Mouse (Mus musculus) liver, embryonic 11.5 days (tissue): ENCODE data around the gene Ppil6. TPM values are rescaled to one million over a fixed set of nuclear protein-coding genes. Genes with fewer than 3 reads are reported as not detected.
"Not testable (repeated sequence)": the region's sequence is repeated elsewhere in the genome, so short reads cannot be mapped to it uniquely, and the experiment has no call there.

Experiments used
- ATAC-seq: fragments of 200-750 bp; cut with Nextera tagmentation; replicated peaks from 2 replicates; pipeline ENCODE4 v1.8.0; 2017; ENCODE audit warnings: moderate number of reproducible peaks, mild to moderate bottlenecking, moderate TSS enrichment, moderate library complexity; ENCODE audit not compliant: low FRiP score
- DNase-seq: peaks from one replicate; pipeline ENCODE4 v3.0.0-alpha.2; 2017; ENCODE audit warnings: low spot score
- H3K27ac ChIP-seq: fragments of 300-500 bp; sonication (generic); 2 replicates; pipeline ENCODE4 v1.5.1; 2014; ENCODE audit warnings: mild to moderate bottlenecking, low read depth, low read length, control low read depth
- H3K27me3 ChIP-seq: fragments of 300-500 bp; sonication (generic); replicated peaks from 2 replicates; pipeline ENCODE4 v1.6.1; 2014; ENCODE audit warnings: low read length, mixed read lengths; ENCODE audit not compliant: control insufficient read depth, insufficient read depth
- H3K36me3 ChIP-seq: fragments of 300-500 bp; sonication (generic); 2 replicates; pipeline ENCODE4 v1.6.1; 2014; ENCODE audit warnings: mild to moderate bottlenecking, low read length, moderate library complexity, mixed read lengths; ENCODE audit not compliant: control insufficient read depth, insufficient read depth
- H3K4me1 ChIP-seq: fragments of 300-500 bp; sonication (generic); replicated peaks from 2 replicates; pipeline ENCODE4 v1.6.1; 2014; ENCODE audit warnings: low read length, mixed read lengths; ENCODE audit not compliant: control insufficient read depth, insufficient read depth
- H3K4me2 ChIP-seq: fragments of 300-500 bp; sonication (generic); 2 replicates; pipeline ENCODE4 v1.6.1; 2014; ENCODE audit warnings: mild to moderate bottlenecking, control low read depth, moderate library complexity
- H3K4me3 ChIP-seq: fragments of 300-500 bp; sonication (generic); 2 replicates; pipeline ENCODE4 v1.5.1; 2014; ENCODE audit warnings: low read depth, low read length, control low read depth
- H3K9ac ChIP-seq: fragments of 300-500 bp; sonication (generic); 2 replicates; pipeline ENCODE4 v1.6.1; 2014; ENCODE audit warnings: low read depth, low read length, control low read depth
- H3K9me3 ChIP-seq: fragments of 300-500 bp; sonication (generic); 2 replicates; pipeline ENCODE4 v1.6.1; 2016; ENCODE audit warnings: low read length, inconsistent platforms, mixed read lengths; ENCODE audit not compliant: control insufficient read depth
- WGBS: fragments of 180-500 bp; shearing (Covaris S2); extraction: QIAGEN DNeasy Blood & Tissue Kit; methylation state at CpG from one replicate; pipeline ENCODE4 v1.1.7; 2014; 5-methylcytosine and 5-hydroxymethylcytosine counted together
- polyA plus RNA-seq: library from polyadenylated mRNA; unstranded; fragments of >200 nt; fragmentation: Nextera tagmentation; extraction: Ambion mirVana; gene quantifications from 2 replicates; pipeline ENCODE4 v1.2.1, GENCODE M21; 2014

Ppil6 gene
- polyA plus RNA-seq, 1 experiment from 2014 or later = 0.25 TPM

DNA sequence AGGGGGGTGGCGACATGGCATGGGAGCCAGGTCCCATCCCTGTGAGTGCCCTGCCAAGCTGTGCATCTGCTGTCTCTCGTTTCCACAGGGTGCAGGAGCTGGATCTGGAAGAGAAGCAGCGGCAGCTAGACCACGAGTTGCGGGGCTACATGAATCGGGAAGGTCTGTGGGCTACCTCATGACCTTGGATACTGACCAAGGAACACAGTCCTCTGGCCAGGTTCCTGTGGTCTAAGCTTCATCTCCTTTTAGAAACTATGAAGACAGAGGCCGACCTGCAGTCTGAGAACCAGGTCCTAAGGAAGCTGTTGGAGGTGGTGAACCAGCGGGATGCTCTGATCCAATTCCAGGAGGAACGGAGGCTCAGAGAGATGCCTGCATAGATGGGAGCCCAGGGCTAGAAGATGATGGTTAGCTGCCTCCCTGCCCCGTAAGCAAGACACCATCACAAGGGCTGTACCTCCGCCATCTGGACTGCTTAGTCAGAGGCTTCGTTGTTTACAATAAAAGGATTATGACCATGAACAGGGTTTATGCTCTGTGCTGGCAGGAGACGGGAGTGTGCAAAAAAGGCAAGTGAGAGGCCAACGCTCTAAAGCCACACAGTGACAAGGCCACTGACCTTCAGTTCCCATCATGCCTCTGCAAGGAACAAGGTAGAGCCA lies 3.6 kb upstream of the Ppil6 start:
- whole genome bisulfite sequencing = 86% methylated on average over 14 of the region's 14 CpGs
- peaks cover 25% of the 10 kb centered on the region for H3K36me3 ChIP-seq
- no peak for ATAC-seq

DNA sequence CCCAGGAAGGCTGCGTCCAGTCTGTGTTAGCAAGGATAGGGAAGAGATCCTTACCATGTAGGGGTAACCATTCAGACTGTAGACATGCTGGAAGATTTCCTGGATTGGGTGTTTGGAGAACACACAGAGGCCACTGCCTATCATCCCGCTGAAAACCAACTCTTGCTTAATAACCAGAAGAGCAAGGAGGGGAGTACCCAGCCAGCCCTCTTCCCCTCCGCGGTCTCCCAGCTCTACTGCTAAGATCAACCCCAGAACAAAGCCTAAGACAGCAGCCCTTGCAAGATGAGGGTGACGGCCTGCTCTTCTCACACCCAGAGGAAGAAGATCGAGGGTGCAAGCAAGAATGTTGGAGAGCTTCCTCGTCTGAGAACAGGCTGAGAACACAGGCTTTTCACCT lies 1.4 kb upstream of the Ppil6 start:
- Histone ChIP-seq H3K4me3 (peak overlapping the region; percentile 71), H3K27ac (no peak overlapping the region), H3K4me1 (0 out of 2 replicates have a peak, but pooled peaks cover 9% of the 10 kb centered on the region), H3K36me3 (peaks cover 19% of the 10 kb centered on the region), H3K4me2 (peak overlapping the region; percentile 99), H3K27me3 (no peaks in the 10 kb centered on the region), H3K9me3 (no peaks in the 10 kb centered on the region), H3K9ac (no peak overlapping the region)
- DNase-seq (no peak), ATAC-seq (no peak)
- whole genome bisulfite sequencing = 39% methylated on average over 7 of the region's 7 CpGs

More for the DNA sequence above, 3.6 kb upstream of the Ppil6 start:
- Histone ChIP-seq H3K4me3 (no peak overlapping the region), H3K27me3 (no peaks in the 10 kb centered on the region), H3K4me2 (no peak overlapping the region), H3K9ac (no peak overlapping the region), H3K27ac (no peak overlapping the region), H3K4me1 (peaks cover 9% of the 10 kb centered on the region; the same call in 1 of the 2 replicates), H3K9me3 (no peaks in the 10 kb centered on the region)
- no peak for DNase-seq

DNA sequence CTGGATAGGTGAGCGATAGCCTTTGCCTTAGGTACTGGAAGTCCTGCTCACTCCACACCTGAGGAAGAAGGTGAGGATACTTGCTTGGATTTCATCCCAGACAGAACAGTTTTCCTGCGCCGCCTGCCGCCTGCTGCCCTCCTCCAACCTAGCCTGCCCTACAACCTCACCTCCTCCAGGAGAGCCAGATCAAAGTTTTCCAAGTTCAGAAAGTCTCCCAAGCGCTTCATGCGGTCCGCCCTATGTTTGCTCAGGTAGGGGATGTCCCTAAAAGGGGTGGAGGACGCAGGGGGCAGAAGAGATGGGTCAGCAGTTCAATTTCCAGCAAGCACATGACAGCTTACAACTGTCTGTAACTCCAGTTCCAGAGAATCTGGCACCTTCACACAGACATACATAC lies 945 bp upstream of the Ppil6 start:
- Histone ChIP-seq H3K27ac (no peak overlapping the region), H3K4me3 (peak overlapping the region; percentile 71), H3K27me3 (no peaks in the 10 kb centered on the region), H3K4me1 (0 out of 2 replicates have a peak, but pooled peaks cover 9% of the 10 kb centered on the region), H3K9ac (peak overlapping the region; percentile 77; the same call in 1 of the 2 replicates), H3K36me3 (peaks cover 15% of the 10 kb centered on the region), H3K4me2 (peak overlapping the region; percentile 99), H3K9me3 (no peaks in the 10 kb centered on the region)
- DNase-seq (no peak), ATAC-seq (no peak)
- WGBS = 50% methylated on average over 8 of the region's 8 CpGs

DNA sequence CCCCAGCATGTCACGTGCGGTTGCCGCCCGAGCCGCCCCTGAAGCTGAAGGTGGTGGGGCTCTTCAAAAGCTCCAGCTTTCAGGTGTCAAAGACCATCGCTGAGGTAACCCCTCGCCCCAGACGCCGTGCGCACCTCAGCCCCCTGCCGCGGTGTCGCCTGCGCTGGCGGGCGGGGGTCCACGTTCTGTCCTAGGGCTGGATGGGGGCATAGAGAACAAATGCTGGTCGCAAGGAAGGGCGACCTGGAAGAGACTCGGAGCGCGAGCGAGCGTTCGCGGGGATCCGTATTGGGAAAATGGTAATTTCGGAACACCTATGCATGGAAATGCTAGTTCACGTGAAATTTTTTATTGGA lies 257 bp downstream of the Ppil6 start:
- Histone ChIP-seq H3K9me3 (no peaks in the 10 kb centered on the region), H3K4me1 (0 out of 2 replicates have a peak, but pooled peaks cover 9% of the 10 kb centered on the region), H3K27me3 (no peaks in the 10 kb centered on the region), H3K4me2 (peak overlapping the region; percentile 99), H3K9ac (peak overlapping the region; percentile 77), H3K4me3 (peak overlapping the region; percentile 71), H3K27ac (no peak overlapping the region), H3K36me3 (peaks cover 12% of the 10 kb centered on the region)
- ATAC-seq = no peak
- 1% methylated on average over 29 of the region's 29 CpGs for WGBS
- no peak for DNase-seq

DNA sequence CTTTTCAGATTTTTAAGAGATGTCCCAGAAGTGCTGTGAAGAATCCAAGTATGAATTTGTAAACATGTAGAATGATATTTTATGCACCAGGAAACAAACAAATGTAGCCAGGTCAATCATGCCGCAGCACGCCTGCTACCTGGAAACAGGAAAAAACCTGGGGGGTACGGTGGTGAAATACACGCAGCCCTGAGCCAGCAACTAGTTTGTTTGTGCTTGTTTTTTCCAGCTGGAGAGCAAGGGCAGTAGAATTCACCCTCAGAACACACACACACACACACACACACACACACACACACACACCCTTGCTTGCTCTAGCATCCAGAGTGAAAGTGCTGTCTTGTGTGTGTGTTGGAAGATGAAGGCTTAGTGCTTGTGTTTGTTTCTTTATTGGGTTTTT lies 872 bp downstream of the Ppil6 start:
- no peak overlapping the region; the same call in 1 of the 2 replicates for H3K4me2 ChIP-seq

DNA sequence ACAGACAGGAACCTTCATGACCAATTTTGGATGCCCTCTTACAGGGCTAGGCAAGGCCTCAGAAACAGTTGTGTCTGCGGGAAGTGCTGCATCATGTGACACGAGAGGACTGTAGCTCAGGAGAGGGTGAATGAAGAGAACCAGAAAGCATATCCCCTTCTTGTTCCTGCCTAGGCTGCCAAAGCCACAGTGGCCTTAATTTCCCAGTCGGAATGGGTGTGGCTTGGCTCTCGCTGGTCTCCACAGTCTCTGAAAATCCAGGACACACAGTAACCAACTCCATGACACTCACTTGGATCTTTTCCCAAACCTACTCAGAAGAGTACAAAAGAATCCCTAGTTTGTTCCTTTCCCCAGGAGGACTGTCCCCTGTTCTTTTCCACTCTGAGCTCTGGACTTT lies 10.7 kb downstream of the Ppil6 start:
- 64% methylated on average over 4 of the region's 4 CpGs for WGBS
- H3K4me3 ChIP-seq = no peak overlapping the region
- H3K36me3 ChIP-seq = no peaks in the 10 kb centered on the region
- no peak overlapping the region for H3K27ac ChIP-seq
- H3K27me3 ChIP-seq = no peaks in the 10 kb centered on the region
- no peaks in the 10 kb centered on the region for H3K4me1 ChIP-seq
- ATAC-seq (no peak), DNase-seq (no peak)
- H3K9me3 ChIP-seq = no peaks in the 10 kb centered on the region
- no peak overlapping the region for H3K9ac ChIP-seq
- no peak overlapping the region for H3K4me2 ChIP-seq

More for the DNA sequence above, 872 bp downstream of the Ppil6 start:
- peaks cover 7% of the 10 kb centered on the region for H3K36me3 ChIP-seq
- 0 out of 2 replicates have a peak, but pooled peaks cover 9% of the 10 kb centered on the region for H3K4me1 ChIP-seq
- H3K9ac ChIP-seq = no peak overlapping the region
- H3K27me3 ChIP-seq = no peaks in the 10 kb centered on the region
- DNase-seq (no peak), ATAC-seq (no peak)
- H3K27ac ChIP-seq = no peak overlapping the region
- WGBS = 46% methylated on average over 4 of the region's 4 CpGs
- H3K9me3 ChIP-seq = no peaks in the 10 kb centered on the region
- no peak overlapping the region for H3K4me3 ChIP-seq

DNA sequence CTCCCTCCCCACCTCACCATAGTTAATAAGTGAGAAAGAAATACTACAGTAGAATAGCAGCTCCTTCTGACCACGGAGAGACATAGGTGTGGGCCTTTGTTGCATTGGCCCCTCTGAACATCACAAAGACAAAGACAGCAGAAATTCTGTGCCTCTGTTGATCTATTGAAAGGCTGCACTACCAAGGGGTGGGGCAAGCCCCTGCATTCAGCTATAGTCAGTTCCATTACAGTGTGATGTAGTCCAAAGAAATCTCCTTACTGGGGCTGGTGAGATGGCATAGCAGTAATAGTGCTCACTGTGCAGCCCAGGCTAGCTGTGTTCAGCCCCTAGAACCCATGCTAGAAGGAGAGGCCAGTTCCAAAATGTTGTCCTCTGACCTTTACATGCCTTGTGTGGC lies 14.8 kb downstream of the Ppil6 start:
- no peak overlapping the region for H3K4me2 ChIP-seq
- no peak overlapping the region for H3K27ac ChIP-seq
- WGBS = 82% methylated on average over 1 of the region's 1 CpGs
- H3K27me3 ChIP-seq = no peaks in the 10 kb centered on the region
- no peak overlapping the region for H3K9ac ChIP-seq
- H3K4me3 ChIP-seq = no peak overlapping the region
- no peaks in the 10 kb centered on the region for H3K4me1 ChIP-seq
- ATAC-seq = no peak
- H3K9me3 ChIP-seq = no peaks in the 10 kb centered on the region
- H3K36me3 ChIP-seq = no peaks in the 10 kb centered on the region
- no peak for DNase-seq

DNA sequence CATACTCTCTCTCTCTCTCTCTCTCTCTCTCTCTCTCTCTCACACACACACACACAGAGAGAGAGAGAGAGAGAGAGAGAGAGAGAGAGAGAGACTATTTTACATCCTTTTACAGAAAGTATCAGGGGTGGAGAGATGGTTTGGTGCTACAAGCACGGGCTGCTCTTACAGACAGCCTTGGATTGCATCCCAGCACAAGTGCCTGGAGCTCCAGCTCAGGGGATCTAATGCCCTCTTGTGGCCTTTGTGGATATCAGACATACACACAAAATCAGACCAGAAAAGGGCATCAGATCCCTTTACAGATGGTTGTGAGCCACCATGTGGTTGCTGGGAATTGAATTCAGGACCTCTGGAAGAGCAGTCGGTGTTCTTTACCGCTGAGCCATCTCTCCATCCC lies 15.2 kb downstream of the Ppil6 start:
- H3K4me1 ChIP-seq, DNase-seq, H3K27ac ChIP-seq, H3K27me3 ChIP-seq, H3K36me3 ChIP-seq, H3K9me3 ChIP-seq, H3K9ac ChIP-seq, ATAC-seq, H3K4me2 ChIP-seq, H3K4me3 ChIP-seq: not testable (repeated sequence)
- 3% methylated on average over 3 of the region's 3 CpGs for WGBS

DNA sequence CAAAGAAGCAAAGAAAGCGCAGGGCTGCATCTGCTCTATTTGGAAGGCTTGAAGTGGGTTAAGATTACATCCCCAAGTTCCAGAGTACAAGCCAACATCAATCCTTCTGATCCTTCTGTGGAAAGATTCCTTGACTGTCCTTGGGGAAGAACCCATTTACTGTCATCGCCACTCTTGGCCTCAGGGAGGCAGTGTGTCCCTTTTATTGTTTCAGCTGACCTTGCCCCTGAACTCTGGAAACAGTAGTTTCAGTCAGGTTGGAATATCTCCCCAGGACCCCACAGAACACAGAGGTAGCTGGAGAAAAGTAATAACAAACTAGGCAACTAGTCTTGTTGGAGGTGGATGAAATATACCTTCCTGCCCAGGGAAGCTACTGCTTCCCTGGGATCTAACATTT lies 18.9 kb downstream of the Ppil6 start:
- H3K27me3 ChIP-seq = no peaks in the 10 kb centered on the region
- no peak for DNase-seq
- no peak overlapping the region for H3K4me2 ChIP-seq
- ATAC-seq = no peak
- no peak overlapping the region for H3K27ac ChIP-seq
- no peaks in the 10 kb centered on the region for H3K9me3 ChIP-seq
- H3K4me1 ChIP-seq = no peaks in the 10 kb centered on the region
- H3K9ac ChIP-seq = no peak overlapping the region
- 33% methylated on average over 2 of the region's 2 CpGs for WGBS
- no peak overlapping the region for H3K4me3 ChIP-seq
- H3K36me3 ChIP-seq = no peaks in the 10 kb centered on the region
